Mouse (Mus musculus) retina, embryonic 14.5 days (tissue): ENCODE data around the gene Cadm2.

Experiments used
- DNase-seq: peaks from one replicate; pipeline ENCODE4 v3.0.0-alpha.2; 2015; ENCODE audit warnings: low spot score

Cadm2 gene

DNA sequence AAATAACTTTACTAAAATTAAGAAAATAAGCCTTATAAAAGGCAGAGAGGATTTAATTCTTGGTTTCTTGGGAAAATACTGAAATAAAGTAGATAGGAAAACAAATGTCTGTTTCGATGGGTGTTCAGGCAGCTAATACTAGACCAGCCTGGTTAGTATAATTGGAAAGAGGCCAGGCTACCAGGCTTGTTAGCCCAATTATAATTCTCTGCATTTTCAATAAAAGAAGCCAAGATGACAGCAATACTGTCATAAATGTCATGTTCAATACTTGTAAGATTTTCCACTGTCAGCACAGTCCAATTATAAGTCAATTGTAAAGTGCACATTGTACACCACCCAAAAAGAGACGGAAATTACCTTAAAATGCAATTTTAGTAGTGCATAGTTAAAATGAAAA is 664.8 kb downstream of the Cadm2 start:
- DNase-seq: peak; percentile 79

DNA sequence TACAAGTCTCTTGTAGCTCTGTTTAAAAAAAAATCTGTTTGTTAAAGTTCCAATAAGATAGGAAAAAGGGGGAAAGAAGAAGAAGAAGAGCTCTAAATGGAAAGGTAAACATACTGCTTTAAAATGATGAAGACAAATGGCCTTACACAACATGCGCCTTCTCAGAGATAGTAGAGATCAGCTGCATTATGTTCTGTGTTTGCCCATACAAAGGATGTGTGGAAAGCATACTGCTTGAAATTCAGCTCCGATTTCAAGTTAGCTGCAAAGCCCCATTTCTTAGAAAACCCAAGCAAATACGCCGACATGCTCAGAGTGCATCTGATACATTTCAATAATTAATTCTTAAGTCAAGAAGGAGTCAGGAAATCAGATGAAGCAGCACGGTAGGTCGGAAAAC is 684.4 kb downstream of the Cadm2 start:
- DNase-seq: no peak

DNA sequence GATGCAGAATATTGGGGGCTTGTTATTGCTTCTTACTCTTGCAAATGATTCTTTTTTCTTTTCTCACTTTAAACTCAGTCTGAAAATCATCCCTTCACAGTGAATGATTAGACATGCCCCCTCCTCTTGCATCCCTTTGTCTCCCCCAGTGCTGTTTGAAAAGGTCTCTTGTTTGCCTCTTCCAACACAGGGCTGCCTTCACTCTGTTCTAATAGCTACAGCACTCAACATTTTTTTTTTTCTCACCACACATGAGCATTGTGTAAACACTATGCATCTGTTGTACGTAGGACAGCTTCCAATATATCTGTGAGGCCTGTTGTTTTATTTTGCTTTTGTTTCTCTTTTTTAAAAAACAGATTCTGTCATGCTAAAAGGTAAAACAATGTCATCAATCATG is 695.2 kb downstream of the Cadm2 start:
- no peak for DNase-seq

DNA sequence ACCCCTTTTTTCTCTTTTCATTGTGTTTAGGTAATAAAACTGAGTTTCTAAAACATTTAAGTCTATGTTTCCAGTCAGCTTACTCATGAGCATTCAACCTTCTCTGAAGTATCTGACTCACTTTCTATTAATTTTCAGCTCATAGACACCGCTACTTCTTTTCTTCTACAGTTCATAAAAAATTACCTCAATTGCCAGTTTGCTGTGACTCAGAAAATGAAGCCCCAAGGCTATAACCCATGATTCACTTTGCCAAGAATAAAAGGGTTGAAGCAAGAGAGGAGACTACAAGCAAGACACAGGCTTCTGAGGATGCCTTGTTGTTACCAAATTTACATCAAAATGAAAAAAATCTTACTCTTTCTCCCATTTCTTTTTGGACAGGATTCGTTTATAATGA is 698.0 kb downstream of the Cadm2 start:
- DNase-seq: no peak

DNA sequence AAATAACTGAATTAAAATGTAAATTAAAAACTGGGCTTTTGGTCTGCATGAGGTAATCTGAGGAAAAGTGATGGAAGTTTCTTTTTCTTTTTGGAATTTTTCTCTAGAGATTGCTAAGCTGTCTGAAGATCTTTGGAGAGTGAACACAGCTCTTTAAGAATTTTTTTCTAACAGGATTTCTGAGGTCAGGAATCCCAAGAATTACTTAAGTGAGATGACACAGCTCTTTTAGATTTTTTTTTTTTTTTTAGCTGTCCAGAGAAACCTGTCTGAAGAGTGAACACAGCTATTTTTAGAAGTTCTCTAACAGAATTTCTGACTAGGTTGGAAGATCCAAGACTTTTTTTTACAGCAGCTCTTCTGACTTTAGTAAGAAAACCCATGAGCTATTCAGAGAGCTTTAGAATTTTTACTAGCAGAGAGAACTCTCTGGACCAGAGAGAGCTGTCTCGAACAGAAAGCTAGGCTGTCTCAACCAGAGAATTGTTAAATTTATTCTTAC is 699.2 kb downstream of the Cadm2 start:
- DNase-seq: no peak

DNA sequence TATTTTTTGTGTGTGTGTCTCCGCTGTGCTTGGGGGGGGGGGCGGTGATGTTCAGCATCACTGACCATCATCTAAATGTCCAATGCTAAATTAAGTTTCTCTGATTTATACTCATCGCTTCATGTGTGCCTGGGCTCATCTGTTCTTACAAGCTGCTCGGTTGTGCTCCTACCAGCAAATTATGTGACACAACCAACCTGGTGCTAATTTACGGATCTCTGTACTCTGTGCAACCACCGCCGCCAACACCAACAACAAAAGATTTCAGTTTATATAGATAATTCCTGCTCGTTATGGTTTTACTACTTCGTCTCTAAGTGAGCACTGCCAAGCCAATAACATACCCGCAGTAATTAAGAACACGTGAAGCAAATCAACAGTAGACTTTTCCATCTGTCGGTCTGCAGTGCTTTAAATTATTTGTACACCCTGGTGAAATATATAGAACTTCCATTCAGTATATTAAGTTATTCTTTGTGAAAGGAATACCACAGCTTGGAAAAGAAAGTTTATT is 700.8 kb downstream of the Cadm2 start:
- DNase-seq: no peak

DNA sequence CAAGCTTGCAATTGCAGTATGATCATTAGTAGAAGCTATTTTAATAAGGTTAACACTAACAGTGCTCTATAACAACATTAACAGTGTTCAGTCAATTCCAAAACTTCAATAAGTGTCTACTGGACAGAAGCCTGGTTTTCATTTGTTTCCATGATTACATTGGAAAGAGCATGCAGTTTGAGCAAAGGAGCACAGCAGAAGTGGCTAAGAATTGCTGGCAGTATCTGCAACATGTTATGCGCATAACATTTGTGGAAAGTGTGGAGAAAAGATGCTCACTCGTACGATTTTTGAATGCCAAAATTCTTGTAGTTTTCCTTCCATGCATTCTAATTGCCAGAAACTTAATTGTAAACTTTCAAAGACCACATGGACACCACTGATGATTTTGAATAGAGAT is 718.9 kb downstream of the Cadm2 start:
- DNase-seq: no peak

DNA sequence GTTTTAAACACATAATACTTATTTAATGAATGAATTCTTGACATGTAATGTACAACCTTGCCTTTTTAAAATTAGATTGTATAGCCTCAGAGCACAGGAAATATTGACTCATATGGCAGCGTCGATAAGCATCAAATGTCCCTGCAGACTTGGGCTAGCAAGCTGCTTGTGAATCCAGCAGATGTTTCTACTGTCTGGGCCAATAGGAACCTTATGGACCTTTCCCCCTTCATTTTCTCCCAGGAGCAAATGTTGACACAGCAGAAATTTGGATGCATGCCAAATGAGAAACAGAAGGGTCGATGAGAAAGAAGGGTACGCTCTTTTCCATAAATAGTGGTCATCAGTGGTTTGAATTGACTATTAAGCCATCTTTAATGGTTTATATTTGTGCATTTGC is 720.0 kb downstream of the Cadm2 start:
- DNase-seq: peak; percentile 43

DNA sequence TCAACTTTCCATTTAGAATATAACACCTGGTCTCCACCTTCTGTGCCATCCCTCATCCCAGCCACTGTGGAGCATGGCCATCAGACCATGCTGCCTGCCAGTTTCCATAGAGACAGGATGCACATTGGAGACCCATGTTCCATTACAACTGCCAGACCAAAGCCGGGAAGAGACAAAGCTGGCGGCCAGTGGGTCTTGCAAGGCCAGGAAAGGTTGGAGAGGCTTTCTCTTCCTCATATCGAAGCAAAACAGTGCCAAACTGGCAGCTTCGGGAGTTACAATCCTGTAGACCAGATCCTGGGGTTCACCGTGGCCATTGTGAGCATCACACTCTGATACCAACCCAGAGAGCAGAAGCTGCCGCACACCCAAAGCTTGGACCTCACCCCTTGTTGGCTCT is 728.3 kb downstream of the Cadm2 start:
- no peak for DNase-seq

DNA sequence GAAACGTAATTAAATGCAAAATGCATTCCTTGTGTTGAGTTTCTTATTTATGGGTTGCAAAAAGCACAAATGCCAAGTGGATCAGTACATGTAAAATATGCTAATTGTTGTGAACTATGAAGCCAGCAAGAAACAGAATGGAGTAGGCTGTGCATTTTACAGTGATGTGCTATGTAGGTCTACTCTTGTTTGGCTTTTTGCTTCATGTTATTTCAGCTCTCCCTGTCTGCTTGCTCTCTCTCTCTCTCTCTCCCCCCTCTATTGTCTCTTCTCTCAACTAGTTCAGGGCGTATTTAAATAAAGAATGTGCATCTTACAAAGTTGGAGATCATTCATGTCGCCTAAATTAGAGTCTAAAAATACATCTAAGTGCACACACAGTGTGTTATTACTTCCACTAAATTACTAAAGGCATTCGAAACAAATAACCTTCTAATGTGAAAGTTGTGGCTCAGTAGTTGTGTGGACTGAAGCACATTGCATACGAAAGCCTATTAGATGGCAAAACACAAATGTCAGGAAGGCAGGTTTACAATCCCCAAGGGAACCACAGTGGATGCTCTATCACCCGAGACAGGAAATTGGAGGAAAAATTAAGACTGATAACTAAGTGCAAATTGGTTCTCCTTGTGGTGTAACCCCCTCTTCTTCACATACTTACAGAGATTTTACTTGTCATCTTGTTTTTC is 729.0 kb downstream of the Cadm2 start:
- DNase-seq: no peak

DNA sequence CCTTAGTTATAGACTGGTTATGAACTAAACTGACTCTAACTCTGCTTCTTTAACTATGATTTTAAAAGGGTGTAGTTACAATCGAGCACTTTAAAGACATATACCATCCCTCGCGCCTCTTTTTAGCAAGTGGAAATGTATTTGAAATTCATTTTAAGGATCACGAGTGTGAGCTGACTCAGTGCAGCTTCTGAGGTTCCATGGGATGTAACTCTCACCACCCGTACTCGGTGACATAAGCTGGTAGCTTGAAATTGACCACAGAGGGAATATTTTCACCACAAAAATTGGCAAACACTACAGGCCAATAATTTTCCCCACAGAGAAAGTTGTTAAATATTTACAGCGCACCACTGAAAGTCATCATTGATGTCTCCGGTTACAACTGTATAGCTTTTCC is 730.8 kb downstream of the Cadm2 start:
- no peak for DNase-seq

DNA sequence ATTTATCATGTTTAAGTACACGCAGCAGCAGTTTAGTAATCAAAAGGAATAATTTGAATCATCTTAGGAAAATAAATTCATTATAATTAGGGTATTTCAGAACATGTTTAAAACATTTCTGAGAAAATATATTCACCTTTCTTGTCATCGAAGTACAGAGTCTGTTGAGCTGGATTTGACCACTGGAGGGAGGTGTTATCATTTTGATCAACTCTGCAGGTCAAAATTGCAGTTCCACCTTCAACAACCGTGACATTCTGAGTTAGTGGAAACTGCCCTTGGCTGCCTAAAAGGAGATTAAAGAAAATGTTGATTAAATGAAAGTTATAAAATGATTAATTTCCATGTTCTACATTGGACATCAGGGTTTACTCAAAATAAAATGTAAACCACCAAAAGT is 738.1 kb downstream of the Cadm2 start:
- DNase-seq: peak; percentile 56

DNA sequence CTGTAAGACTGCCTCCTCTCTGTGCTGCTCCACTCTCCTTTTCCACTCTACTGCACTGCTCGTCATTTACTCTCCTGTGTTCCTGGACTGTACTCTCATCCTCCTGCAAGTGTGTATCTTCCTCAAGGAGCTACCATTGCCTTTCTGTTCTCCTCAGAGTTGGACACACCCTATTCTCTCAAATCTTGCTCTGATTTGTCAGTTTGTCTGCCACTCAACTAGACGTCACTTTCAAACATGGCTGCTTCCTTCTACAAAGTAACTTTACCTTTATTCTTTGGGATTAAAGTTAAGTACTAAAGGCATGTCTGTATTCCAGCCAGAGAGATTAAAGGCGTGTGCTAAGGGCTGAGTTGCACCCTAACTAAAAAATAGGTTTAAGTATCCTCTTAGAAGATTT is 749.5 kb downstream of the Cadm2 start:
- DNase-seq: no peak

DNA sequence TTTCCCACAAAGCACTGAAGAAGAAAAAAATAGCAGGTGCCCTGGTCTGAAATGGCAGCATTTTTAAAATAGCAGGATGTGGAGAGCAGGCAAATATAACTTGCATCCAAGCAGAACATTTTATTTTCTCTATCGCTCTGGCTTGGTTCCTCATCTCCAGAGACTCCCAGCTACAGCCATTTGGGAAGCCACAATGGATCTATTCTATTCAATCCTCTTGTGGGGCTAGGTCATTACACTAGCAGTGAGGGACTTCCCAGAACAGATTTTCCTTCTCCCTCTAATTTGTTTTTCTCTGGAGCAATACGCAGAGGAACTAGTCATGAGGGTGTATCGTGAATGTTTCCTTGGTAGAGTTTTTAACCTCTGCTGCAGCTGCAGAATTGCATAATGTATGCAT is 769.7 kb downstream of the Cadm2 start:
- no peak for DNase-seq

DNA sequence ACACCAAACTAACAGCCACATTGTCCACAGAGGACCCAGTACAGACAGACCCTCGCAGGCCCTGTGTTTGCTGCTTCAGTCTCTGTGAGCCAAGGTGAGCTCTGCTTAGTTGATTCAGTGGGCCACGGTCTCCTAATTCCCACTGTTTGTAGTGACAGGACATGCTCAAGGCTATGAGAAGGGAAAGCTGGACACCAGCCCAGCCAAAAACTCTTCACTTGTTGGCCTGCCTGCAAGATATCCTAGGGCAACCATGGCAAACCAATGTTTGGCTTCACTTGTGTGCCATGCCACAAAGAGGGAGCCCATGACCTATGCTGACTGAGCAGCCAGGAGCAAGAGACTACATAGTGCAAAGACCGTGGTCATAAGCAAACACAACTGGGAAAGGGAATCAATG is 795.8 kb downstream of the Cadm2 start:
- no peak for DNase-seq

DNA sequence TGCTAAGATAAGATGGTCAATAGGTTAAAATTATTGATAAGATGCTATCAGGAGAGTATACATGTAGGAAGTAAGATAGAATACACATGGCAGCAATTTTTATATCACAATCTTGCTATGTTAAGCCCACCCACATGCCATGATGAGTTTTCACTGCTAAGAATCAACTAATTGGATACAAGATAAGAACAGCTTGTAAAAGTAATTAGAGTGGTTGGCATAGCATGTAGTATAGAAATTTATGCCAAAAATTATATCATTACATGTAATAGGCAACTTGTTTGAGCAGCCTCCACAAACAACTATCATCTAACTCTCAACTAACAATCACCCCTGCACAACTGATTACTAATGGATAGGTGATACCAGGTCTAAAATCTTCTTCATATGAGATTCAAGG is 809.2 kb downstream of the Cadm2 start:
- no peak for DNase-seq

DNA sequence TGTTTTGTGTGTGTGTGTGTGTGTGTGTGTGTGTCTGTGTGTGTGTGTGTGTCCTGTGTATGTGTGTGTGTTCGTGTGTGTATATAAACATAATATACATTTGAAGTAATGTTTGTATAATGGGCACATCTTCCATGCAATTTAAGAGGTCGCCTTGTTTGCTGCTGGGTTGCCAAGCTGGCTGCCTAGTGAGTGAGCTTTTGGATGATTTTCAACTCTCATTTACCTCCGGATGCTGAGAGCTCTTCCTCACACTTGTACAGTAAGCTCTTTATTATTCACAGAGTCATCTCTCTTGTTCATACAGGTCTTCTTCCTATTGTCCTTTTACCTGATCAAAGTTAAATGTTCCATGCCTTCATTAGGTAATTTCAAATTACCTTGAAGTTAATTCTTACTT is 822.5 kb downstream of the Cadm2 start:
- DNase-seq: no peak

DNA sequence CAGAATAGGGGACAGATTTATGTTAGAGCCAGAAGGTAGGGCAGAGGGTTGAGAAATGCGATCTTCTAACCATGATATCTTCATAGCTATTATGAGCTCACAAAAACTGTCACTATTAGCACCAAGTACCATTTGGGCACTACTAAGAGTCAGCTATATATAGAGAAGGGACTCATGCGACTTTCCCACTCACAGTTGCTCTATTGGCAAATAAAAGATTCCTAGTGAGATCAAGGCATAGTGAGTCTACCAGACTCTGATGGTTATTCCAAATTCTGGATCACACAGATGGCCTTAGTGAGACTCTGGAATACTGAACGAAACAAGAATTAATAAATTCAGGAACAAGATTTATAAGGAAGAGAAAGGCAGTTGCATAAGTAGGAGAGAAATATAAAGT is 827.6 kb downstream of the Cadm2 start:
- no peak for DNase-seq

DNA sequence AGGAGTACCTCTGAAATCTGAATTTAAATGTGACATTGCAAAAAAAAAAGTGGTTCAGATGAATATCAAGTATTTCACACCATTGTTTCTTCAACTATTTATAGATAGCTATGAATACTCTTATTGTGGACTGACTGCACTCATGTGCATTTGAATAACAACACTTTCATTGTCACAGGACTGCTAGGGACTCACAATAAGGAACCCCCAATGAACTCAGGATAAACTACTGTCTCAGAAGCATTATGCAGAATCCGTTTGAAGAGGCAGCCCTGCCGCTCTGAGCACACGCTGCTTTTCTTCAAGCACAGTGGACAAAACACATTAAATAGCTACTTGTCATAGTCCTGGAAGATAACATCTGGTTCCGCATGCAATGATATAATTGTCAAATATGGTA is 848.8 kb downstream of the Cadm2 start:
- DNase-seq: no peak

DNA sequence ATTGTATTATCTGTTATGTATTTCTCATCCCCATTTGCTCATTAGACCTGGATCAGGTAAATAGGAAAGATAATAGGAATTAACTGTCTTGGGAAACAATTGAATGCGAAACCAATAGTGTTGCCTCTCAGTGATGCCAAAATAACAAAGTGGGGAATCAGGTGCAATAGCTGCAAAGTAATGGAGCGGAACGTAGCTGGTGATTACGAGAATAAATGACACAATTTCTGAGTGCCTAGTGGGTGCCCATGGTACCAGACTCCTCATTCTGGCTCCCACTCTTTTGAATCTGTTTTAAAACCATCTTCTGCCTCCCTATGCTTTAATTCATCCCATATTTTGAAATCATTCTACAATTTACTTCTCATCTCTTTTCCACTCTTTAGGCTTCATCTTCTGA is 851.2 kb downstream of the Cadm2 start:
- DNase-seq: no peak

DNA sequence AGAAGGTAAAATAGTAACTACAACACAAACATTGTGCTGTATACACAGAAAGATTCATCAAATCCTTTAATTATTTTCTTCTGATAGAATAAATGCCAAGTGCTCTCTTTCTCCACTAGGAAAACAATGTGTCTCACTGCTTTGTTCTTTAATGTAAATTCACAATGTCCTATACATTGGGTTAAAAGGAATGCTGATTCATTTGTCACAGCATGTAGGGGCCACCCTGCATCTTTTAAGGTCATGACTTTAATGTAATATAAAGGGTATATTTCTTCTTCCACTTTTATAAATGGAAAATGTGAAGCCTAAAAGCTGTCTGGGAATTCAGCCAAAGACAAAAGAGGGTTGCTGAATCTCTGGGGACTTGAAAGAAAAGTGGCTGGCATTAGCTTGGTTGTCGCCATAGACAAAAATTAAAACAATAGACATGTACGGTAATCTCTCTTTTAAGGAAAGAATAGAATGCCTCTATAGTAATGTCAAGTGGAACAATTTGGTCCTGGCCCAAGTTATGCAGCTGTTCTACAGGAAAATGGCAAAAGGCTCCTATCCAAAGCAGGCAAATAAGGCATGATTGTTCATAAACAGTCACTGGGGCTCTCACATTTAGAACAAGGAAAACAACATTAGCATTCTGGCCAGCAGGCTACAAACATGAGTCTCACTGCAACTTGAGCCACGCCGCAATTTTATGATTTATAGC is 851.9 kb downstream of the Cadm2 start:
- no peak for DNase-seq

DNA sequence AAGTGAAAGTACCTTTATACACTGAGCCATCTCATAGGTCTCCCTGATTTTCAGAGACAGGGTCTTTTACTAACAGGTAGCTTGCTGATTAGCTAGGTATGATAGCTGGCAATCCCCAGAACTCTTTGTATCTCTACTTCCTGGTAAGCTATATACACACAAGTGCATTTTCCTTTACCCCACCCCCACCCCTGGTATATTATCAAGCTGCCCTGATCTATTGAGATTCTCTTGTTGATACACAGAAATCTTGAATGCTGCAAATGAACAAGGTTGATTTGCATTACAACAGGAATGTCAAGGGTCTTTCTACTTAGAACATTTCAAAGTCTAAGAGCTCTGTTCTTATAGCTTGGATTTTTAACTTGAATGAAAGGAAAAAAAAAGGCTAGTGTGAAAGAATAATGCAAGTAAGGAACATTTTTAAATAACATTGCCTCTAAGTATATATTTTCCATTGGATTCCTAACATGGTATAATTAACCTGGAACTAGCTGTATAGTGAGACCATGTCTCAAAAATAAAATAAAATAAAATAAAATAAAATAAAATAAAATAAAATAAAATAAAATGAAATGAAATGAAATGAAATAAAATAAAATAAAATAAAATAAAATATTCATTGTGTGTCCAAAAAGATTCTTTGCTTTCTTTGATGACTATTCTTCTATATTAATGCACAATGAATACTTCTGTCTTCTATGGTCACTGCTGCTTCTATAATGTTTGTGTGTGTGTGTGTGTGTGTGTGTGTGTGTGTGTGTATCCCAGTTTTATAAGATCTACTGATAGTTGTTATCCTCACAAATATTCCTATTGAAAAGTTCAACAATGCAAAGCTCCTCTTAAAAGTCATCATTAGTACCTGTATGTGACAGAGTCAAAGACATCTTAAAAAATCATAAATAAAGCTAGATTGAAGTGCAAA is 858.9 kb downstream of the Cadm2 start:
- no peak for DNase-seq

DNA sequence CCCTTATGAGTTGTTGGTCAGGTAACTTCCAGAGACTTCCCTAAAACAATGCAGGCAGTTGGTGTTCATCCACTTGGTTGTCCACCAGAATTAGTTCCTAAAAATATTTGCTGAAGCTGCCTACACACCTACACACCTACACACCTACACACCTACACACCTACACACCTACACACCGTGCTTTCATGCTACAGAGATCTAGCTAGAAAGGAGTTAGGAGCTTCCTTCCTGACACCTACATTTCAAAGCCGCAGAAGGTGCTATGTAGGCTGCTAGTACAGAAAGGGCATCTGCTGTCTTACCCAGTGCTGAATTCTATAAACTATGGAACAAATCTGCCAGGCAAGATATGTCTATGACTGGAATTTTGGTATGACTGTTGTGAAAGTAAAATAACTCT is 872.2 kb downstream of the Cadm2 start:
- no peak for DNase-seq
